Mouse (Mus musculus) forebrain, postnatal 0 days (tissue): Measurements from ENCODE around the gene Cpne5. TPM values are rescaled to one million over a fixed set of nuclear protein-coding genes. Genes with fewer than 3 reads are reported as not detected.

Experiments
- ATAC-seq: fragments of 200-750 bp; cut with Nextera tagmentation; 2 replicates; pipeline ENCODE4 v1.8.0; 2017; ENCODE audit warnings: mild to moderate bottlenecking, moderate library complexity
- DNase-seq: peaks from one replicate; pipeline ENCODE4 v3.0.0-alpha.2; 2015
- H3K27ac ChIP-seq: fragments of 300-500 bp; sonication (generic); 2 replicates; pipeline ENCODE4 v1.5.1; 2014; ENCODE audit warnings: low read depth, mild to moderate bottlenecking, antibody characterized with exemption, low read length, moderate library complexity, mixed read lengths
- H3K27me3 ChIP-seq: fragments of 300-500 bp; sonication (generic); 2 replicates; pipeline ENCODE4 v1.6.1; 2014; ENCODE audit warnings: mild to moderate bottlenecking, low read length, mixed read lengths; ENCODE audit not compliant: insufficient read depth
- H3K36me3 ChIP-seq: fragments of 300-500 bp; sonication (generic); 2 replicates; pipeline ENCODE4 v1.6.1; 2014; ENCODE audit warnings: mild to moderate bottlenecking, moderate library complexity; ENCODE audit not compliant: insufficient read depth
- H3K4me1 ChIP-seq: fragments of 300-500 bp; sonication (generic); 2 replicates; pipeline ENCODE4 v1.6.1; 2014; ENCODE audit warnings: antibody characterized with exemption; ENCODE audit not compliant: insufficient read depth
- H3K4me2 ChIP-seq: fragments of 300-500 bp; sonication (generic); 2 replicates; pipeline ENCODE4 v1.6.1; 2014; ENCODE audit warnings: low read depth, mild to moderate bottlenecking, moderate library complexity
- H3K4me3 ChIP-seq: fragments of 300-500 bp; sonication (generic); 2 replicates; pipeline ENCODE4 v1.5.1; 2014; ENCODE audit warnings: low read depth, low read length, mixed read lengths
- H3K9ac ChIP-seq: fragments of 300-500 bp; sonication (generic); 2 replicates; pipeline ENCODE4 v1.6.1; 2014; ENCODE audit warnings: mild to moderate bottlenecking
- H3K9me3 ChIP-seq: fragments of 300-500 bp; sonication (generic); 2 replicates; pipeline ENCODE4 v1.6.1; 2016; ENCODE audit warnings: low read length
- CTCF ChIP-seq: sonication (generic); IDR thresholded peaks from 2 replicates; pipeline ENCODE4 v1.5.1; 2016; ENCODE audit warnings: antibody characterized with exemption, control low read depth, low read depth
- WGBS: fragments of 180-500 bp; shearing (Covaris S2); extraction: QIAGEN DNeasy Blood & Tissue Kit; methylation state at CpG from one replicate; pipeline ENCODE4 v1.1.7; 2014; 5-methylcytosine and 5-hydroxymethylcytosine counted together
- polyA plus RNA-seq: library from polyadenylated mRNA; unstranded; fragments of >200 nt; fragmentation: Nextera tagmentation; extraction: Ambion mirVana; gene quantifications from 2 replicates; pipeline ENCODE4 v1.2.1, GENCODE M21; 2015
- total RNA-seq: library from RNA; depleted of rRNA; stranded (reverse); fragments of >200 nt; gene quantifications from 2 replicates; pipeline ENCODE4 v1.2.3, GENCODE M21; 2014

The Cpne5 gene
- total and polyA plus RNA-seq, 2 experiments from 2014 or later = 60.0 to 61.6 TPM

GRCm38 (mm10) chr17:29199151-29199800, 38.7 kb downstream of the Cpne5 start:
- no peak for DNase-seq
- peak; percentile 81 for ATAC-seq
- Histone ChIP-seq H3K9ac (peak overlapping the region; percentile 14; the same call in 1 of the 2 replicates), H3K36me3 (no peaks in the 10 kb centered on the region), H3K4me2 (no peak overlapping the region), H3K4me1 (no peaks in the 10 kb centered on the region), H3K4me3 (no peak overlapping the region), H3K27ac (peak overlapping the region; percentile 78), H3K27me3 (no peaks in the 10 kb centered on the region), H3K9me3 (no peaks in the 10 kb centered on the region)
- no peak for TF ChIP-seq CTCF
- WGBS = 8% methylated on average over 9 of the region's 9 CpGs

GRCm38 (mm10) chr17:29195579-29195978, 42.4 kb downstream of the Cpne5 start:
- H3K4me2 ChIP-seq = no peak overlapping the region
- no peak overlapping the region for H3K9ac ChIP-seq
- no peaks in the 10 kb centered on the region for H3K36me3 ChIP-seq
- H3K27me3 ChIP-seq = no peaks in the 10 kb centered on the region
- no peak for TF ChIP-seq CTCF
- no peak overlapping the region for H3K4me3 ChIP-seq
- H3K9me3 ChIP-seq = no peaks in the 10 kb centered on the region
- DNase-seq = no peak
- ATAC-seq = no peak
- no peaks in the 10 kb centered on the region for H3K4me1 ChIP-seq
- no peak overlapping the region for H3K27ac ChIP-seq
- WGBS = 24% methylated on average over 4 of the region's 4 CpGs

GRCm38 (mm10) chr17:29188989-29189388, 49.0 kb downstream of the Cpne5 start:
- no peaks in the 10 kb centered on the region for H3K36me3 ChIP-seq
- no peak overlapping the region for H3K4me3 ChIP-seq
- TF ChIP-seq CTCF = no peak
- ATAC-seq (no peak), DNase-seq (no peak)
- H3K9me3 ChIP-seq = no peaks in the 10 kb centered on the region
- no peaks in the 10 kb centered on the region for H3K27me3 ChIP-seq
- no peak overlapping the region for H3K27ac ChIP-seq
- no peaks in the 10 kb centered on the region for H3K4me1 ChIP-seq
- no peak overlapping the region for H3K9ac ChIP-seq
- H3K4me2 ChIP-seq = peak overlapping the region; percentile 10; the same call in 1 of the 2 replicates
- WGBS = 7% methylated on average over 12 of the region's 12 CpGs

GRCm38 (mm10) chr17:29186989-29187859, 50.7 kb downstream of the Cpne5 start:
- no peaks in the 10 kb centered on the region for H3K4me1 ChIP-seq
- no peak overlapping the region for H3K4me2 ChIP-seq
- TF ChIP-seq CTCF = no peak
- H3K4me3 ChIP-seq = no peak overlapping the region
- H3K27me3 ChIP-seq = no peaks in the 10 kb centered on the region
- H3K9me3 ChIP-seq = no peaks in the 10 kb centered on the region
- no peaks in the 10 kb centered on the region for H3K36me3 ChIP-seq
- ATAC-seq (peak; percentile 51), DNase-seq (no peak)
- H3K27ac ChIP-seq = peak overlapping the region; percentile 54; the same call in 1 of the 2 replicates
- no peak overlapping the region for H3K9ac ChIP-seq
- WGBS = 16% methylated on average over 10 of the region's 10 CpGs

- Histone ChIP-seq H3K4me3 (no peak overlapping the region), H3K27ac (no peak overlapping the region), H3K4me1 (no peaks in the 10 kb centered on the region), H3K36me3 (no peaks in the 10 kb centered on the region), H3K9me3 (no peaks in the 10 kb centered on the region), H3K4me2 (no peak overlapping the region), H3K27me3 (no peaks in the 10 kb centered on the region), H3K9ac (no peak overlapping the region)
- 52% methylated on average over 7 of the region's 7 CpGs for WGBS
- no peak for TF ChIP-seq CTCF
- DNase-seq (no peak), ATAC-seq (no peak)
Observed at GRCm38 (mm10) chr17:29185376-29186046, 52.5 kb downstream of the Cpne5 start.

GRCm38 (mm10) chr17:29183162-29183561, 54.8 kb downstream of the Cpne5 start:
- TF ChIP-seq CTCF = no peak
- no peak overlapping the region for H3K4me2 ChIP-seq
- DNase-seq (no peak), ATAC-seq (no peak)
- no peaks in the 10 kb centered on the region for H3K4me1 ChIP-seq
- WGBS = 68% methylated on average over 11 of the region's 11 CpGs
- no peaks in the 10 kb centered on the region for H3K36me3 ChIP-seq
- H3K9ac ChIP-seq = no peak overlapping the region
- no peak overlapping the region for H3K4me3 ChIP-seq
- no peaks in the 10 kb centered on the region for H3K27me3 ChIP-seq
- no peaks in the 10 kb centered on the region for H3K9me3 ChIP-seq
- no peak overlapping the region for H3K27ac ChIP-seq

GRCm38 (mm10) chr17:29181751-29182150, 56.2 kb downstream of the Cpne5 start:
- WGBS = 83% methylated on average over 5 of the region's 5 CpGs
- DNase-seq (no peak), ATAC-seq (no peak)
- TF ChIP-seq CTCF = no peak
- no peak overlapping the region for H3K4me2 ChIP-seq
- no peak overlapping the region for H3K27ac ChIP-seq
- no peaks in the 10 kb centered on the region for H3K27me3 ChIP-seq
- H3K36me3 ChIP-seq = no peaks in the 10 kb centered on the region
- no peak overlapping the region for H3K9ac ChIP-seq
- peaks cover under 1% of the 10 kb centered on the region; the same call in 1 of the 2 replicates for H3K4me1 ChIP-seq
- no peaks in the 10 kb centered on the region for H3K9me3 ChIP-seq
- H3K4me3 ChIP-seq = no peak overlapping the region
